Mouse (Mus musculus): ENCODE data around the gene Sigirr.

DNA sequence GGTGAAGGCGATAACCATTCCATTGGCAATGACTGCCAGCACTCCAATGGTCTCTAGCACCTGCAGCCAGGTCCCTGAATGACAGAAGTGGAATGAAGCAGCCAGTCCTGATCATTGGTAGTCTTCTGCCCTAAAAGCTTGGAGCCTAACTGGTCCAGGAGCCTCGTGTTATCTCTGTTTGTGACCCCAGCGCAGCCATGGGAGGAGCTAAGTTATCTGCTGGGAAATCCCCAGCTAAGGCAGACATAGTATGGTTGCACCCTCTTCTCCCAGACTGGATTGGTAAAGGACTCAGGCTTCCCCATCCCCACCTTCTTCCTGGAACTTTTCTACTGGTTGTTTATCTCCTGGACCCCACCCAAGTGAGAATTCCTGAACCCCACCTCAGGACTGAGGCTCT, 2.8 kb upstream of the Sigirr start:
- no peak for TF ChIP-seq POLR2A (IDR thresholded peaks at IDR 0.05; ENCODE audit: borderline replicate concordance, control insufficient read depth, low read depth, low read length)
- no peak for TF ChIP-seq CTCF (IDR thresholded peaks at IDR 0.05; ENCODE audit: control insufficient read depth, insufficient read depth, low read length)
